Mouse (Mus musculus) cerebellum, adult 11-12 months (tissue): ENCODE measurements at regions not wholly inside any gene's neighbourhood (a gene's known extent, or its start where the extent isn't known, plus 50 kb on each side); places are given as distances from the start of the nearest gene placed in this dataset.
A peak's percentile ranks its signal among the peaks of the same experiment; 100 is the strongest.

ENCODE experiments used
- DNase-seq: peaks from one replicate; pipeline ENCODE4 v3.0.0; 2022

- no peak for DNase-seq
Measured at GRCm38 (mm10) chr2:79510485-79511094, 54.0 kb upstream of the Cerkl start.

DNA sequence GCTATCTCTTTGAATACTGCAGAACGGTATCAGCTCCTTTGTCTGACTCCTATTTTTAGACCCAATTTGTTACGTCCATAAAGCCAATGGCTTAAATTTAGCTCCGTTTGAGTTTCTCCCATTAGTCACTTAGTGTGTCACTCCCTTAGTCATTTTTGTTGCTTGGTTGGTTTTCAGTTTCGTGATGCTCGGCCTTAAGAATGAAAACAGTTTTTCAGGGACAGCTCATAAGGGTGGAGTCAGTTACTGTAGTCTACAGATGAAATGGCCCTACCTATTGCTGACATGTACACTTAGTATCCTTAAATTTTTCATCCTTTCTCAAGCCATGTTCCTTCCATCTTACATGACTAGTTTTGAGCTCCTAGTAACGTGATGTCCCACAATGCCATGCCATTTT, 54.5 kb upstream of the Cerkl start:
- DNase-seq = no peak

DNA sequence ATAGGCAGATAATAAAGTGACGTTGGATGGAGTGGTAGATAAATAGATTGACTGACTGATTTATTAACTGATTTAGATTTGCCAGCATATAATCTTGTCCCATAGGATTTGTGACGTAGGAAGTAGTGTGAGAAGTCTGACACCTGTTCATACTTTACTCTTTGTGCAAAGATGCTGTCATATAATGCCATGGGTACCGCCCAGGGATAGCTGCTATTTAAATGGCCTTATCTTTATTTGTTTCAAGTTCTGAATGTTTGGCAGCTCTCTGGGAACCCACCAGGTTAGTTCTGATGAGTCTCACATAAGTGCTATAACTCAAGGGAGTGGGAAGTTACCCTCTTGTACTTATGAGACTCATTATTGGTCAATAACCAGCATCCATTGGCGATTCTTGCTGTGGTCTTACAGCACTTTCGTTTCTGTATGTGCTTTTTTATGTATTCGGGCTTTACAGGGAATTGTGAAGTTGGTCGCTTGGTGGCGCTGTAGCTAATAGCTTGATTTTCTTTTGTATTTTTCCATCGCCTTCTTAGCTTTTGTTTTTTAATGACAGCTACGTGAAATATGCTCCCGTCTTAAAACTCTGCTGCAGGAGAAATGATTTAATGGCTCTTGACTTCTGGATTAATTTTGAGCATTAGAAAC, 55.2 kb upstream of the Cerkl start:
- peak; percentile 61 for DNase-seq

GRCm38 (mm10) chr2:79512374-79512773, 55.8 kb upstream of the Cerkl start:
- DNase-seq = no peak

DNA sequence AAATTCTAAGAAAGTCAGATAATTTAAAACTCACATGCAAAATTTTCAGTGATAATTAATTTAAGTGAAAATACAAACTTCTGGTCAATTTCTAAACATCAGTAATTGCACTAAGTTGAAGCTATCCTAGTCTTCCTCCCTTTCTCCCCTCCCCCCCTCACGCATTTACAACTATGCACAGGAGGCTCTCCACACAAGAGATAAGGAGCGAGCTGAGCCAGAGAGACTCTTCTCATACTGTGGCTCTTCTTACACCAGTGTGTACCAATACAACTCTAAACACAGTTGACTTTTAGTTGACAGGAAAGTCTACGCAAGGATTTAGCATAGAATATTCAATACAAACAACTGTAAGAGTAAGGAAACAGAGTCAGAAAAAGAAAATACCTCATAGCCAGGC, 57.1 kb upstream of the Cerkl start:
- no peak for DNase-seq

DNA sequence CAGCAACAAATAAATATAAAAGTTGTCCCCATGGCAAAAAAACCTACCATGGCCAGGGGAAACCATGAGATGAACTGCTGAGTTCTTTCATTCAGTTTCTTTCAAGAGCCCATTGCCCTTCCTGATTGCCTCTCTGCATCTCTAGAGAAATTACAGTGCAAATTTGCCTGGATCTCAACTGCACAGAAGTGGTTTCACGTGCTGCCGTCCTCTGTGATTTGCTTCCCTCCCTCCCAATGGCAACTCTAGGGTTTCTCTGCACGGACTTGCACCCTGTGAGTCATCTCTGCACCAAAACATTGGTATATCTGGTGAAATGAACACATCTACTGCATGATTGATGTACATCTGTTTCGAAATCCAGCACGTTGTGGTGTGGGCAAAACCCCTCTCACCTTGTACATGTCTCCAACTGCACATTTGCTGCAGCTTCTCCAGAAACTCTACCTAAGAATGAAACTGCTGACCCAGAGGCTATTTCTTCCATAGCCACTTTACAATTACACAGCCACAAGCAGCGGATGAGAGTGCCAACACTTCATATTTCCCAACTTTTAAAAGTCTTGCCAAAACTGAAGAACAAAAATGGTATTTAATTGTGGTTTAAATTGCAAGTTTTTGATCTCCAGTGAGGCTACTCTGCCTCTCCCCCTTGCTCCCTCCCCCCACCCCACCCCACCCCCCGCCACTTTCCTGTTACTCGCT, 61.6 kb upstream of the Cerkl start:
- no peak for DNase-seq

DNA sequence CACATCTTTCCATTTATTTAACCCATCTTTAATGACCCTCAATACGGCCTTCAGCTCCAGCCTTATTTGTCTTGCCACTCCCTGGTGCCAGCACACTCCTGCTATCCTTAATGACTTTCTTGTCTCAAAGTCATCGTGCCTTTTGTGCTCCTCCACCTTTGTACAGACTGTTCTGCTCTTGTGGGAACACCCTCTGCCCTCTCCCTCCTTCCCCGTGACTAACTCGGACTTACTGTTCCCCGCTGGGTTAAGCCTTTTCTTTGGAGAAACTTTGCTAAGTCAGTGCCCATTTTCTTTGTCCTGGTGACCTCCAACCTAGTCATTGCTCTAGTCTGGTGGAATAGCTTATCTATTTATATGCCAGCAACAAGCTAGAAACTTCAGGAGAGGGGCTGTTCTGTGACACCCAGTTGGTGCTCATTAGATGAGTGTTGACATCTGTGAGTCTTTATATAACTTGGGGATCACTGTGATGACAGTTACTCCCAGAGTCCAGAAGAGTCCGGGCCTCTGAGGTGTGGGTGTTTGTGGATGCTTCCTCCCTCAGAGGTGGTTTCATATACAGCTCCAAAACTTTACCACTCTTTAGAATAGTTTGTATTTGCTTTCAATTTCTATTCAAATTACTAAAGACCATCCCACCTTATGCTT, 63.3 kb upstream of the Cerkl start:
- no peak for DNase-seq

GRCm38 (mm10) chr2:79523441-79523840, 66.9 kb upstream of the Cerkl start:
- no peak for DNase-seq

- no peak for DNase-seq
Measured at GRCm38 (mm10) chr2:79527529-79527928, 70.9 kb upstream of the Cerkl start.

DNA sequence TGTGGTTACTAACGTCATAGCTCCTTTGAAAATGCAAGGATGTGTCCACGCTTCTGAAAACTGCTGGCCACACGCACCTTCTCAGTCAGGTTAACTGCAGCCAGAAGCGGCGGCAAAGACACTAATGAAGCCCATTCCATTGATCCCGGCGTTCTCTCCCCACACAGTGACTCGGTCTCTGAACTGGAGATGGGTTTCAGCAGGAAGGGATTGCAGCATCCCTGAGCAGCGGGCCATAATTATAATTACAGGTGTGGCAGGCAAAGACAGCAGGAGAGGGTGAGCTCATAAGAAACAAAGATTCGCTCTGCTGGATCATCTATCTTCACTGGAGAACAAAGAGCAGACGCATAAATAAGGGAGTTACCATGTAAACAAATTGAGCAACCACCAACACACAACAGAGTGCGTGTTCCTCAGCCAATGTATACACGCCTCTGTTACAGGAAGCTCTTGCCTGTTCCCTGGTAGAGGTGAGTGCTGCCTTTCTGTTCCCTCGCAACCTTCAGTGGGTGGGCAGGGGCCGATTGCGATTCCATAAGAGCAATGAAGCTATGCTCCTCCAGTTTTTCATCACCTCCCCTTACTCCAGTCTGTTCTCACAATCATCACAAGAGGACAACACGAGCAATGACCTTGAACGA, 71.9 kb upstream of the Cerkl start:
- DNase-seq = no peak

DNA sequence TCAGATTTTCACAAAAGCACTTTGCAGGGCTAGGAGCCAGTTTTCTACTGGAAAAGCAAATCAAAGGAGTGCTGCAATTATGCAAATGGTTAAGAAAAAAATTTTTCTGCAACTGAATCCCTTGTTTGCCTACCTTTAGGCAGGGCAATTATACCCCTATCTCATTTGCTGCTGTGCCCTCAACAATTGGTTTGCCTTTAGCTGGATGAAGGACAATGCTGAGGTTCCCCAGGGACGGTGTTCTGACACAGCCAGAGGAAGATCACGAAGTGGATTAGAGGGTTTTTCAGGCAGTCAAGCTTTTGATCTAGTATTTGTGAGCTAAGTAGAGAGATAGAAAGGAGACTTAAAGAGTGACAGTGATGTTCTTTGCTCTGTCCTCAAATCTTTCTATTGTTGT, 72.6 kb upstream of the Cerkl start:
- no peak for DNase-seq

DNA sequence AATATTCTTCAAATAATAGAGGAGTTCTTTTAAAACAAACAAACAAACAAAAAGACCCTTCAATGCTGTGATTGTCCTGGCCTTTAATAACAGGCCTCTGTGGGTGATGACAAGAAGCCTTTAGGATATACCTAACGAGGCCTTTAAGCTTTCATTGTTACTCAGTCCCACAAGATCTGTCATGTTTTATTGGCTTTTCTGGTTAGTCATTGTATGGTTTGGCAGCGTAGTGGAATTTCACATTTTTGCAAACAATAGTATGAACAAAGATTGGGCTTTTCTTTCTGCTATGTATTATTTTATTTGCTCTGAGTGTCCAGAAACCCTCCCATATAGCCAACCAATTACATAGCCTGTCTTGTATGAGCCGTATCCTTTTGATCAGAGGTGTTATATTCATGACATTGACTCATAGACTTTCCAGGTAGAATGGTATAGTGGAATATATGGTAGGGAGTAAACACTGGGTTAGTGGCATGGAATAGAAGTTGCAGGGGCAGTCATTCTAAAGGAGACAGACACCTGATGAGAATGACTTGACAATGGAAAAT, 76.1 kb upstream of the Cerkl start:
- DNase-seq = no peak

DNA sequence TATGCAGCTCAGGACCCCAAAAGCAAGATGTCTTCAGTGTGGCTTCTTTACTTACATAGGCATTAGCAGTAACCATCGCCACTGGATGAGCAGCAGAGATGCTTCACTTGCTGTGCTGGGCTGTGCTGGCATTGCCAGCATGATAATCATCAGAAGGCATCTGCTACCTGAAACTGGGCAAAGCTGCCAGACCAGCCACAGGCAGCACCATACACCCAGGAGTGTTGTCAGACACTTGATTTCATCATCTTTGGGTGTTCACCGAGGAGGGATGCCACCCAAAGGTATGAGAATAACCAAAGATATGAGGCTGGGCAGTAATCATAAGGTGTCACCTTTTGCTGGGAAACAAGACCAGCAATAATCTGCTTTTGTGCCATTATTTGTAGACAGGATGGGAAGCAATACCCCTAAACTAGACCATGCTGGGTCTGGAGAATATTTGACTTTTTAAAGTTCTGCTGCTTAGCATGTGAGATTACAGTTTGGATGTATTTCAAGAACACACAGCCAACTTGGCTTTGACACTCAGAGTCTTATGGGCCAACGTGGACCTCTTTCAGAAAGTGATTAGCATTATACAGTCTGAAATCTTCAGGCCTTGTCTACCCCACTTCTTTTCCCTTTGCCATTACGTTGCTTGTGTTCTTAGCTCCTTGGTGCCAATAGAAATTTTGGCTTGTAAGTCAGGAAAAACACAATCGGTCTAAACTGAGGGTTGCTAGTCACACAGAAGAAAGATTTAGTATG, 80.7 kb upstream of the Cerkl start:
- peak; percentile 11 for DNase-seq

GRCm38 (mm10) chr2:79540384-79540783, 83.8 kb upstream of the Cerkl start:
- no peak for DNase-seq

DNA sequence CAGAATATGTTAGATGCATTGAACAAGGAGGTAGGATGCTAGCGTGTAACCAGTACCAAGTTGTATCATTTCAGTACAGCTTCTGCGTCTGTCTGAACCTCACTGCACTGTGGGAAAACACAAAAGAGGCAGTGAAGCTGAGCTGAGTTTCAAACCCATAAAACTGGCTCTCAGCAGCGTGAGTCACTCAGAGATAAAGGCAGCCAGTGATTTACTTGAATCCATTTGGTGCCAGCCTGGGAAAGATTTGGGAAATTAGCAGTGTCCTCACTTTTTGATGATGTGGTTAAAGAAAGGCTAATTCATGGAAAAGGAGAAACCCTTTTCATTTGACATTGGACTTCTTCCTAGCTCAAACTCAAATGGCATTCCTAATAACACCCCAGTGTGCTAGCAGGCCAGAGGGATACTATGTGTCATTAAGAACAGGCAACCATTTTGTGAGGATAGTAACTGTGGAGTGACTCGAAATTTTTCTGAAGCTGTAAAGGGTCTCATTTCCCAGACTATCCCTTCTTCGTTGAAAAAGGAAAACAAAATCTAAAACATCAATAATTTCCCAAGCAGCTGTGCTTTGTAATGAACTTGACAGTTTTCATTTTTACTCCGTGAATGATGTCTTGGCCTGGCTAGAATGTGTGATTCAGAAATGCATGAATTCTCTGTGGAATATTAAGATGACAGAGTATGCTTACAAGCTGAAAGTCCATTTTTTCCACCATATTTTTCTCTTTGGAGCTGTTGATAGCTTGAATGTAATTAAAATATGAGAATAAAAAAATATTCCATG, 85.8 kb upstream of the Cerkl start:
- DNase-seq = no peak

GRCm38 (mm10) chr2:79543456-79543855, 86.9 kb upstream of the Cerkl start:
- DNase-seq = no peak

DNA sequence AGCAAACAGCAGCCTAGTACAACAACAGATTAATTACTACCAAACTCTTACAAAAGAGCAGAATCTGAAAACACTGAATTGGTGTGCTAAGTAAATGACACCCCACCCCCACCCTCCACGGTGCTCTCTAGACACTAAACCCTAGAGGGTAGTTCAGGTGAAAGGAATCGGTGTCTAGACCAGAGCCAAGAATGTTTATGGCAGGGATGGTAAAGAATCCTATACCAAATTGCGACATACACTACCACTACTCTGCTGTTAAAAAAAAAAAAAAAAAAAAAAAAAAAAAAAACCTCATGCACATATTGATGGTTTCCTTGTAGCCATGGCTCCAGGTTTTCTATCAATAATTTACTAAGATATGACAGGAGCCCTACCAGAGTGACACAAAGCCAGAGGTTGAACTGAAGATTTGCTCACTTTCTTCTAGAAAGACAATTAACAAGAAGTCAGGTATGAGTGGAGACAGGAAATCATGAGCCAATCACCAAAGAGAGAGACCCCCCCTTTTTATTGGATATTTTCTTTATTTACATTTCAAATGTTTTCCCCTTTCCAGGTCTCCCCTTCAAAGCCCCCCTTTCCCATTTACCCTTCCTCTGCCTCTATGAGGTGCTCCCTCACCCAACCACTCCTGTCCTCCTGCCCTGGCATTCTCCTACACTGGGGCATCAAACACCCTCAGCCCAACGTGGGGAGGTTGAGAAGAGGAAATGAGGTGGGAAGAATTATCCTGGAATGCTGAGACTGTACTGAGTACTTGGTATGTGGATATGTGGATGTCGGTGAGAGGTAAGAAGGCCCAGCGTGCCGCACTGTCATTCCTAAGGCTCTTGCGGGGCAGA, 87.6 kb upstream of the Cerkl start:
- no peak for DNase-seq

DNA sequence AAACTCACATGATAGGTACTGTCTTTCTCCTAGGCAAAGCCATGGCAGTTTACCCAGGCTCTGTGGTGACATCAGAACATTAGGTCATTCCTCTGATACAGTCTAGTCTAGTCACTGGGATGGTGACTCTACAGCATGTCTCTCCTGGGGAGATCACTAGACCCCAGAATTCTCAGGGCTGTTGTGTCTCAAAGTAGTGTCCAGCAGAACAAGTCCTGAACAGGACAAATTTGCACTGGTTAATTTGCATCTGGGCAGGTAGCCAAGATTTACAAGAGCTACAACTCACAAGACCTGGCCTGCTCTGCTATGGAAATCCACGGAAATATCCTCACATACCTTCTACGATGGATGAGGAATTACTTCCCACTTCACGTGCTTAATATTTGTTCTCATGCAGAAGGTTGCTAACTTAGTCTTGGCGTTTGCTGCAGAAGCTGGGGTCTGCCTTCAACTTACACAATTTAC, 88.2 kb upstream of the Cerkl start:
- DNase-seq = no peak

GRCm38 (mm10) chr2:79546206-79546605, 88.9 kb upstream of the Itprid2 start:
- no peak for DNase-seq

DNA sequence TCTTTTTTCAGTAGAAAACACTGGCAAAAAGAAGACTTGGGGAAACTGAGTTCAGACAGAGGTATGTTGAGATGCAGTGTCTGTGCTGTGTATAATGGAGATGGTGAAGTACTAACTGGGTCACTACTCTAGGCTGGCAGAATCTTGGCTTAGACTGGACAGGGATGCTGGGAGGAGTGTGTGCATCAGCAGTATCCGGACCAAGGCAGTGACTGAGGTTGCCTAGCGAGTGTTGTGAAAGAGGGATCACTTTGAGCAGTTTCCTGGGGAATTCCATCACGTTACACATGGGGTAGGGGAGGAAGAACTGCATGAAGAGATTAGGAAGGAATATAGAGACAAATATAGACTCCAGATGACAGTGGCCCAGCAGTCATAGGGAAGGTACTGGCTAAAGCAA, 87.9 kb upstream of the Itprid2 start:
- no peak for DNase-seq
